Comparison of ENCODE assay signal across 9 mouse cellular contexts in genomic region chr2:167485501-167486377, GRCm38 (mm10). TPM values are rescaled to one million over a fixed set of nuclear protein-coding genes. Genes with fewer than 3 reads are reported as not detected.
DNase-seq lines count a peak whose midpoint lies in the region; ATAC-seq and TF ChIP-seq lines count a peak whose summit lies in the region.
"Had no signal": no experiment of that assay in that cellular context is flagged by ENCODE, and none has a peak within 500 bp of the region (broad histone marks: within the 10 kb centered on the region; RNA-seq: fewer than 3 reads in every experiment).

No protein-coding gene starts in this region.

- H3K36me3 ChIP-seq in kidney, adult 2 months (ENCODE audit: control insufficient read depth, insufficient read depth, low read length) = peaks cover 4% of the 10 kb centered on the region
- H3K36me3 ChIP-seq in kidney, embryonic 15.5 days = peaks cover 48% of the 10 kb centered on the region

- no peaks in the 10 kb centered on the region for H3K9me3 ChIP-seq in kidney, embryonic 15.5 days (replicated peaks)

- intact Hi-C loops in heart, postnatal 14 days (cut with DNase I) = no loop called here
- intact Hi-C loops in left cerebral cortex, postnatal 14 days (cut with DNase I) = no loop called here

- TF ChIP-seq CTCF in kidney, adult 2 months (conservative IDR thresholded peaks at IDR 0.05; ENCODE audit: insufficient read depth, insufficient read length, low read depth, low read length) = no peak

- no peak overlapping the region for H3K9ac ChIP-seq in kidney, embryonic 15.5 days

- H3K4me3 ChIP-seq in kidney, adult 2 months (ENCODE audit: insufficient read depth, low read depth, low read length) = no peak overlapping the region
- no peak overlapping the region for H3K4me3 ChIP-seq in kidney, embryonic 15.5 days (replicated peaks)

- H3K4me2 ChIP-seq in kidney, embryonic 15.5 days = no peak overlapping the region

- peaks cover 35% of the 10 kb centered on the region for H3K4me1 ChIP-seq in kidney, adult 2 months (ENCODE audit: control insufficient read depth, insufficient read depth, low read length)
- H3K4me1 ChIP-seq in kidney, embryonic 15.5 days = peaks cover 13% of the 10 kb centered on the region

- peak; percentile 89 for DNase-seq in kidney, adult 2 months
- DNase-seq in NIH3T3 (ENCODE audit: low read depth) = peak; percentile 81
- DNase-seq in cerebellum, adult 8-10 months = peak; percentile 91
- DNase-seq in heart, postnatal 14 days = peak; percentile 65 to 76
- peak; percentile 59 for DNase-seq in lung, postnatal 36 days
- DNase-seq in urinary bladder, adult 2 months (ENCODE audit: low spot score) = no peak
- no peak for DNase-seq in left cerebral cortex, postnatal 14 days (ENCODE audit: low spot score in 2 of 2)

- TF ChIP-seq POLR2A in kidney, adult 2 months (IDR thresholded peaks at IDR 0.05; ENCODE audit: low read depth, low read length) = no peak

- H3K27me3 ChIP-seq in kidney, adult 2 months (replicated peaks; ENCODE audit: control insufficient read depth, insufficient read depth, low read length) = no peaks in the 10 kb centered on the region
- no peaks in the 10 kb centered on the region for H3K27me3 ChIP-seq in kidney, embryonic 15.5 days

- peak overlapping the region; percentile 36 for H3K27ac ChIP-seq in kidney, adult 2 months (ENCODE audit: insufficient read depth, low read depth, low read length)
- no peak overlapping the region for H3K27ac ChIP-seq in kidney, embryonic 15.5 days
- H3K27ac ChIP-seq: macrophage had no signal

- 22% methylated on average over 7 of the region's 7 CpGs for WGBS in kidney, adult 2 months
- 82% methylated on average over 7 of the region's 7 CpGs for WGBS in kidney, embryonic 15.5 days

- no peak for ATAC-seq in kidney, embryonic 15.5 days (replicated peaks; ENCODE audit: low FRiP score)

RNA-seq across cellular contexts. Expression of gene Rnf114, which starts 6.7 kb away (rescaled TPM):
- 97.9 and 98.2 TPM in 2 replicates for polyA plus RNA-seq in kidney, adult 2 months (2012; rRNA removed)
- polyA plus RNA-seq in kidney, embryonic 15.5 days (2015; fragmentation: Nextera tagmentation; extraction: Ambion mirVana) = 89.9 and 91.9 TPM in 2 replicates
- 10 to 100 TPM; 50.7 to 52.1 TPM for total RNA-seq in heart, postnatal 14 days (2021)
- polyA plus RNA-seq in urinary bladder, adult 2 months (2012; rRNA removed) = 78.6 and 81.3 TPM in 2 replicates
- 10 to 100 TPM; 40.8 to 43.1 TPM for total RNA-seq in left cerebral cortex, postnatal 14 days (2021)

RNA-seq across cellular contexts. Expression of gene Spata2, which starts 6.9 kb away (rescaled TPM):
- 26.5 and 31.5 TPM in 2 replicates for polyA plus RNA-seq in kidney, adult 2 months (2012; rRNA removed)
- 17.8 and 17.9 TPM in 2 replicates for polyA plus RNA-seq in kidney, embryonic 15.5 days (2015; fragmentation: Nextera tagmentation; extraction: Ambion mirVana)
- 10 to 100 TPM; 18.2 to 20.9 TPM for total RNA-seq in heart, postnatal 14 days (2021)
- 15.1 and 15.2 TPM in 2 replicates for polyA plus RNA-seq in urinary bladder, adult 2 months (2012; rRNA removed)
- total RNA-seq in left cerebral cortex, postnatal 14 days (2021) = 10 to 100 TPM; 74.5 to 77.2 TPM

RNA-seq across cellular contexts. Expression of gene Snai1, which starts 52.3 kb away (rescaled TPM):
- polyA plus RNA-seq in kidney, adult 2 months (2012; rRNA removed) = 10.4 and 13.2 TPM in 2 replicates
- polyA plus RNA-seq in kidney, embryonic 15.5 days (2015; fragmentation: Nextera tagmentation; extraction: Ambion mirVana) = 34.3 and 37.7 TPM in 2 replicates
- total RNA-seq in heart, postnatal 14 days (2021) = 1 to 10 TPM; 3.0 to 3.1 TPM
- 21.3 and 31.0 TPM in 2 replicates for polyA plus RNA-seq in urinary bladder, adult 2 months (2012; rRNA removed)
- total RNA-seq in left cerebral cortex, postnatal 14 days (2021) = under 1 TPM; 0.86 to 0.95 TPM
- polyA plus RNA-seq: macrophage had no signal

Comparison
In these comparisons a context has a peak if more than half of its experiments do, and no peak if none do; other contexts are left out.
1. DNase-seq: peak in kidney, adult 2 months (single experiment), NIH3T3 (single experiment), cerebellum, adult 8-10 months (single experiment), heart, postnatal 14 days (2 of 2) and lung, postnatal 36 days (single experiment); none in urinary bladder, adult 2 months (single experiment) and left cerebral cortex, postnatal 14 days (0 of 2).